Mouse (Mus musculus) small intestine, adult 2 months (tissue): ENCODE measurements around the gene Alcam.

Source experiments
- CTCF ChIP-seq: fragments of 200-500 bp; IDR thresholded peaks from 2 replicates; pipeline ENCODE4 v1.5.1; 2012; ENCODE audit warnings: low read depth, mild to moderate bottlenecking, control low read depth, inconsistent platforms, low read length, moderate library complexity, mixed read lengths; ENCODE audit not compliant: insufficient replicate concordance, insufficient read length; ENCODE audit errors: extremely low read depth
- POLR2A ChIP-seq: fragments of 200-500 bp; IDR thresholded peaks from 2 replicates; pipeline ENCODE4 v1.6.1; 2012; ENCODE audit warnings: low read depth, mild to moderate bottlenecking, control low read depth, inconsistent platforms, low read length, moderate library complexity

DNA sequence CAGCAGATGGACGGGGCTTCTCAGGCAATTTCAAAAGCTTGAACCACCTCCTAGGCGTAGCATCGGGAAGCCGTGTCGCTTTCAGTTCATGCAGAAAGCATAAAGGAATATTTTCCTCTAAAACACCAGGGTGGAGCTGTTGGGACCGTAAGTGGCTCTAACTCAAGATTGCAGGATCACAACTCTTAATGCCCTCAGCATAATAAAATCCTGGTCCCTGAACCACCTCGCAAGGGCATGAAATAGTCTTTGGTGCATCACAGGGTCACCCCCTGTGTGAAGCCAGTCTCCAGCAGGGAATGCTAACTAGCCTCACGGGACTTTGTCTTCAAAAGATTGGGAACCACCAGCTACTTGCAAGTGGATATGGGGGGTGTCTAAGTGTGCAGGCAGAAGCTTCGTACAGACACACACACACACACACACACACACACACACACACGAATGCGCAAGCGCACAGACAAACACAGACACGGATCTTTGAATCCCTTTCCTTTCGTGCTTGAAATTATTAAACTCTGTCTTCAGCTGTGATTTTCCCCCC lies at the start of gene Alcam:
- TF ChIP-seq CTCF (no peak), POLR2A (no peak)
